32 mouse cellular contexts compared by ENCODE assay signal in the genomic region with DNA sequence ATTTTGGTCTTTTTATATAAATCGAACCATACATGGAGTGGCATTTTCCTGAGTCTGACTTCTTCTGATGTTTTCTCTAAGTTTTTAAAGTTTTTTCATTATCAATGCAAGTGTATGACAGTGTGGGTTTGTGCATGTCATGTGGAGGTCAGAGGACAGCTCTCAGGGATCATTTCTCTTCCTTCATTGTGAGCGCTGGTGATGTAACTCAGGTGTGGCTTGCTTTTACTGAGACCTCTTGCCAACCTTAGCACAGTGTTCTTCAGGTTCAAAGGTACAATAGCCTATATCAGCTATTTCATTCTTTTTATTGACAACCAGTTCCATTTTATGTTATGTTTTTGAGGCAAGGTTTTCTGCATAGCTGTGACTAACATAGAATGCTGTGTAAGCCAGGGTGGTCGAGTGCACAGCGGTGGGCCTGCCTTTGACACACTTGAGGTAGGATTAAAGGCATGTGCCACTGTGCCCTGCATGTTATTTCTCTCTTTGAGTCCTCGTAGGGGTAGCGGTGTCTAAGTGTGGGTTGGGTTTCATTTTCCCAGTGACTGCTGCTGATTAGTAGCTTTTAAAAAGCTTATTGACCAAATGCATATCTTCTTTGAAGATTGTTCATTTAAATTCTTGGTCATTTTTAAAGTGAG. TPM values are rescaled to one million over a fixed set of nuclear protein-coding genes. Genes with fewer than 3 reads are reported as not detected.
"Had no signal": no experiment of that assay in that cellular context is flagged by ENCODE, and none has a peak within 500 bp of the region (broad histone marks: within the 10 kb centered on the region; RNA-seq: fewer than 3 reads in every experiment).

No protein-coding gene starts in this region.

- H3K9ac ChIP-seq: heart, embryonic 13.5 days; heart, embryonic 15.5 days; hindbrain, embryonic 13.5 days; hindbrain, embryonic 15.5 days; kidney, embryonic 15.5 days; limb, embryonic 13.5 days; limb, embryonic 15.5 days; liver, embryonic 12.5 days; liver, embryonic 14.5 days had no signal

- H3K27ac ChIP-seq: gastrocnemius, adult 2 months; heart, embryonic 13.5 days; heart, embryonic 15.5 days; hindbrain, embryonic 13.5 days; hindbrain, embryonic 15.5 days; hindbrain, postnatal 0 days; kidney, embryonic 15.5 days; kidney, postnatal 0 days; limb, embryonic 13.5 days; limb, embryonic 15.5 days; liver, embryonic 12.5 days; liver, embryonic 14.5 days had no signal

- ATAC-seq: hindbrain, postnatal 0 days; liver, embryonic 12.5 days had no signal

- H3K4me2 ChIP-seq: heart, embryonic 11.5 days; heart, embryonic 13.5 days; heart, embryonic 15.5 days; hindbrain, embryonic 13.5 days; hindbrain, embryonic 15.5 days; kidney, embryonic 15.5 days; limb, embryonic 13.5 days; limb, embryonic 15.5 days; liver, embryonic 12.5 days had no signal

- H3K27me3 ChIP-seq: heart, embryonic 13.5 days; heart, embryonic 15.5 days; hindbrain, embryonic 13.5 days; hindbrain, embryonic 15.5 days; kidney, embryonic 15.5 days; limb, embryonic 13.5 days; limb, embryonic 15.5 days; liver, embryonic 12.5 days had no signal

- H3K4me3 ChIP-seq: gastrocnemius, adult 2 months; heart, embryonic 13.5 days; heart, embryonic 15.5 days; hindbrain, embryonic 13.5 days; hindbrain, embryonic 15.5 days; kidney, embryonic 15.5 days; limb, embryonic 13.5 days; limb, embryonic 15.5 days; liver, embryonic 12.5 days had no signal

- DNase-seq: gastrocnemius, adult 2 months; gastrocnemius, postnatal 10 days; gastrocnemius, postnatal 36 days; heart, adult 18-20 months; heart, postnatal 14 days; heart, postnatal 36 days; kidney, adult 11 months; kidney, adult 2 months; kidney, adult 9 months; kidney, postnatal 14 days; kidney, postnatal 36 days; layer of hippocampus, adult 9-11 months; layer of hippocampus, postnatal 36 days; left cerebral cortex, postnatal 4 days had no signal

- H3K4me1 ChIP-seq: heart, embryonic 13.5 days; heart, embryonic 15.5 days; hindbrain, embryonic 13.5 days; hindbrain, embryonic 15.5 days; kidney, embryonic 15.5 days; limb, embryonic 13.5 days; limb, embryonic 15.5 days; liver, embryonic 12.5 days had no signal

- H3K9me3 ChIP-seq: heart, embryonic 13.5 days; heart, embryonic 15.5 days; hindbrain, embryonic 13.5 days; hindbrain, embryonic 15.5 days; kidney, embryonic 15.5 days; limb, embryonic 13.5 days; limb, embryonic 15.5 days; liver, embryonic 12.5 days had no signal

RNA-seq across cellular contexts. Expression of a gene that starts 46.1 kb away (rescaled TPM):
- total RNA-seq: gastrocnemius, adult 2 months; gastrocnemius, postnatal 36 days; heart, postnatal 36 days; hindbrain, postnatal 0 days; layer of hippocampus, postnatal 36 days; left cerebral cortex, postnatal 4 days had no signal

RNA-seq across cellular contexts. Expression of a gene that starts 55.4 kb away (rescaled TPM):
- total RNA-seq: gastrocnemius, adult 2 months; gastrocnemius, postnatal 10 days; gastrocnemius, postnatal 36 days; heart, adult 18-20 months; heart, adult 8-10 months; heart, postnatal 14 days; heart, postnatal 36 days; hematopoietic stem cell, adult 5-6 weeks had no signal
- polyA plus RNA-seq: gonadal fat pad, adult 2 months; large intestine, adult 2 months; limb, embryonic 11.5 days; limb, embryonic 13.5 days; liver, embryonic 12.5 days; liver, embryonic 14.5 days; liver, embryonic 16.5 days had no signal
